Mouse (Mus musculus) liver, postnatal 0 days (tissue): ENCODE results near the gene Tbc1d23. TPM values are rescaled to one million over a fixed set of nuclear protein-coding genes. Genes with fewer than 3 reads are reported as not detected.
"Not testable (repeated sequence)": the region's sequence is repeated elsewhere in the genome, so short reads cannot be mapped to it uniquely, and the experiment has no call there.

ENCODE experiments used
- ATAC-seq: fragments of 200-750 bp; cut with Nextera tagmentation; 2 replicates; pipeline ENCODE4 v1.8.0; 2017; ENCODE audit warnings: mild to moderate bottlenecking, moderate library complexity
- DNase-seq: peaks from one replicate; pipeline ENCODE4 v3.0.0-alpha.2; 2016
- H3K27ac ChIP-seq: fragments of 300-500 bp; sonication (generic); 2 replicates; pipeline ENCODE4 v1.5.1; 2014; ENCODE audit warnings: antibody characterized with exemption, moderate library complexity, mild to moderate bottlenecking, low read depth
- H3K27me3 ChIP-seq: fragments of 300-500 bp; sonication (generic); 2 replicates; pipeline ENCODE4 v1.6.1; 2014; ENCODE audit warnings: low read length, control low read depth, mixed read lengths; ENCODE audit not compliant: insufficient read depth
- H3K36me3 ChIP-seq: fragments of 300-500 bp; sonication (generic); replicated peaks from 2 replicates; pipeline ENCODE4 v1.6.1; 2014; ENCODE audit warnings: mild to moderate bottlenecking, control low read depth, low read length, moderate library complexity, mixed read lengths; ENCODE audit not compliant: insufficient read depth
- H3K4me1 ChIP-seq: fragments of 300-500 bp; sonication (generic); 2 replicates; pipeline ENCODE4 v1.6.1; 2014; ENCODE audit warnings: antibody characterized with exemption, mild to moderate bottlenecking, control low read depth; ENCODE audit not compliant: insufficient read depth
- H3K4me2 ChIP-seq: fragments of 300-500 bp; sonication (generic); 2 replicates; pipeline ENCODE4 v1.6.1; 2014; ENCODE audit warnings: low read depth, mild to moderate bottlenecking, low read length, moderate library complexity, mixed read lengths
- H3K4me3 ChIP-seq: fragments of 300-500 bp; sonication (generic); 2 replicates; pipeline ENCODE4 v1.5.1; 2014; ENCODE audit warnings: low read depth, low read length
- H3K9ac ChIP-seq: fragments of 300-500 bp; sonication (generic); replicated peaks from 2 replicates; pipeline ENCODE4 v1.6.1; 2014; ENCODE audit warnings: mild to moderate bottlenecking, moderate library complexity
- H3K9me3 ChIP-seq: fragments of 300-500 bp; sonication (generic); 2 replicates; pipeline ENCODE4 v1.6.1; 2016; ENCODE audit warnings: mild to moderate bottlenecking, control low read depth, low read length, mixed read lengths
- CTCF ChIP-seq: sonication (generic); IDR thresholded peaks from 2 replicates; pipeline ENCODE4 v1.5.1; 2016; ENCODE audit warnings: antibody characterized with exemption, low read depth
- EP300 ChIP-seq: IDR thresholded peaks from 2 replicates; pipeline ENCODE4 v1.6.1; 2016; ENCODE audit warnings: antibody characterized with exemption, low read depth, mild to moderate bottlenecking
- WGBS: fragments of 180-500 bp; shearing (Covaris S2); extraction: QIAGEN DNeasy Blood & Tissue Kit; methylation state at CpG from one replicate; pipeline ENCODE4 v1.1.7; 2014; ENCODE audit not compliant: insufficient replicate concordance; 5-methylcytosine and 5-hydroxymethylcytosine counted together
- polyA plus RNA-seq: library from polyadenylated mRNA; unstranded; fragments of >200 nt; fragmentation: Nextera tagmentation; extraction: Ambion mirVana; gene quantifications from 2 replicates; pipeline ENCODE4 v1.2.1, GENCODE M21; 2015

Gene Tbc1d23
- polyA plus RNA-seq, 1 experiment from 2014 or later: 6.4 TPM

- H3K27ac ChIP-seq: peak overlapping the region; percentile 31; the same call in 1 of the 2 replicates
- WGBS: 37% methylated on average over 3 of the region's 3 CpGs
- TF ChIP-seq EP300: no peak
- no peak overlapping the region for H3K4me3 ChIP-seq
- H3K9me3 ChIP-seq: peaks cover 3% of the 10 kb centered on the region; the same call in 1 of the 2 replicates
- H3K4me1 ChIP-seq: no peaks in the 10 kb centered on the region
- H3K4me2 ChIP-seq: no peak overlapping the region; the same call in 1 of the 2 replicates
- peak; percentile 37 for DNase-seq
- no peak overlapping the region for H3K9ac ChIP-seq
- no peaks in the 10 kb centered on the region for H3K36me3 ChIP-seq
- peak; percentile 72 for ATAC-seq
- no peaks in the 10 kb centered on the region for H3K27me3 ChIP-seq
Observed at GRCm38 (mm10) chr16:57246596-57246995, 15.3 kb upstream of the Tbc1d23 start.

GRCm38 (mm10) chr16:57243858-57244248, 12.5 kb upstream of the Tbc1d23 start:
- Histone ChIP-seq H3K27ac (no peak overlapping the region), H3K4me3 (no peak overlapping the region), H3K4me1 (no peaks in the 10 kb centered on the region), H3K9me3 (no peaks in the 10 kb centered on the region), H3K9ac (no peak overlapping the region), H3K27me3 (no peaks in the 10 kb centered on the region), H3K36me3 (no peaks in the 10 kb centered on the region), H3K4me2 (no peak overlapping the region)
- peak; percentile 76 for DNase-seq
- WGBS: 11% methylated on average over 6 of the region's 6 CpGs
- 0 out of 2 replicates have a peak, but pooled peaks have one; percentile 33 for ATAC-seq
- no peak for TF ChIP-seq EP300
- TF ChIP-seq CTCF: peak; percentile 89

DNA sequence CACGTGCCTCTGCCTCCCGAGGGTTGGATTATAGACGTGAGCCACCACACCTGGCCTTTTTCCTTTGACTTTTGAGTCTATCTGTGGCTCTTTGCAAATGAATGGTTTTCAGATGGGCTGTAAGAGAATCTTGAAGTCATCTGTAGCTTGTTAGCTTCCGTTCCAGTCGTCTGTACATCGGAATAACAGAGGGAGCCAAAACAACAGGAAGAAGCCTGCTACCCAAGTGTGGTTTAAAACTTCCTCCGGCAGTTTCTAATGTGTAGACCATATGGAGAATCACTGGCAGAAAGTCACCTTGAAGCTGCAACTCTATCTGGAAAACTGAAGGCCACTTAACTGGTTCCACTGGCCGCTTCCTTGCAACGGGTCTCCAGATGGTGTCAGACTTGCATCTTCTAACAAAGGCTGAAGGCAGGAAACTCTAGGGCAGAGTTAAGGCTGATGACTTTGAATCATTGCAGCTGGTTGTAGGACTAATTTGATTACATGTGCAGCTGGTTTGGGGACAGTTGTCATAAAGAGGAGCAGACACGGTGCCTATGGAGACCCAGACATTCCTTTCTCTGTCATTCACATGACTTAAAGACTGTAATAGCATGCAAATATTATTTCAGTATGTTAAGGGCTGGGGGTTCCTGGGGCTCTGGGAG, 12.0 kb upstream of the Tbc1d23 start:
- no peak overlapping the region for H3K9ac ChIP-seq
- WGBS: 29% methylated on average over 10 of the region's 10 CpGs
- DNase-seq (no peak), ATAC-seq (no peak)
- H3K4me2 ChIP-seq: no peak overlapping the region
- H3K36me3 ChIP-seq: no peaks in the 10 kb centered on the region
- no peak overlapping the region for H3K4me3 ChIP-seq
- H3K4me1 ChIP-seq: no peaks in the 10 kb centered on the region
- H3K27ac ChIP-seq: no peak overlapping the region
- H3K27me3 ChIP-seq: no peaks in the 10 kb centered on the region
- TF ChIP-seq EP300 (no peak), CTCF (peak; percentile 37)
- no peaks in the 10 kb centered on the region for H3K9me3 ChIP-seq

GRCm38 (mm10) chr16:57242857-57243204, 11.5 kb upstream of the Tbc1d23 start:
- Histone ChIP-seq H3K4me1 (no peaks in the 10 kb centered on the region), H3K9ac (no peak overlapping the region), H3K27me3 (no peaks in the 10 kb centered on the region), H3K4me3 (no peak overlapping the region), H3K27ac (no peak overlapping the region), H3K4me2 (no peak overlapping the region), H3K36me3 (no peaks in the 10 kb centered on the region), H3K9me3 (no peaks in the 10 kb centered on the region)
- ATAC-seq (no peak), DNase-seq (no peak)
- TF ChIP-seq EP300: no peak
- TF ChIP-seq CTCF: no peak
- 75% methylated on average over 5 of the region's 5 CpGs for WGBS

DNA sequence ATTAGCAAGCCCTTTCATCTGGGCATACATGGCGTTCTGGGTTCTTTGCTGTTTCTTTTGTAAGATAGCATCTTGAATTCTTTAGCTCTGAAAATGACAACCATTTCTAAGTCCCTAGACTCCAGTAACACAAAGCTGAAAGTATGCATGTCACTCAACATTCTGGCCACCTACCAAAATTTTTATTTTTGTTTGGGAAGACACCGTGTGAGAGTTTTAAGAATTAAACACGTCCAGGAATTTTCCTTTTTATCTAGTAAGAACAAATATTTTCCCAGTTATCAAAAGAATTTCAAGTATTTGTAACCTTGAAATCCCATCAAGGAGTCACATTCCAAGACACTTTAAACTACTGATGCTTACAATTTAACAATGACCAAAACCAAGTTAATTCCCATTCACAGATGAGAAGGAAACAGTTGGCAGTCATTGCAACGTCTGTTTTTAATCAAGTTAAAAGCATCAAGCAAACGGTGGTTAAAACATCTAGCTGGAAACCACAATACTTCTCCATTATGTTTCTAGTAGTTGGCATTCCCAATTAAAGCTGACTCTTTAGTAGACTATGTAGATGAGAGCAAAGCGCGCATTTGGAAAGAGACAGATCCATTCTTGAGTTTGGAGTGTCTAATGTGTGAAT, 4.7 kb upstream of the Tbc1d23 start:
- no peak overlapping the region for H3K9ac ChIP-seq
- ATAC-seq: no peak
- no peak overlapping the region for H3K4me3 ChIP-seq
- no peak overlapping the region for H3K27ac ChIP-seq
- no peak for TF ChIP-seq CTCF
- TF ChIP-seq EP300: no peak
- H3K36me3 ChIP-seq: no peaks in the 10 kb centered on the region
- no peak overlapping the region for H3K4me2 ChIP-seq
- no peak for DNase-seq
- no peaks in the 10 kb centered on the region for H3K9me3 ChIP-seq
- H3K27me3 ChIP-seq: no peaks in the 10 kb centered on the region
- WGBS: 57% methylated on average over 7 of the region's 7 CpGs
- H3K4me1 ChIP-seq: no peaks in the 10 kb centered on the region

DNA sequence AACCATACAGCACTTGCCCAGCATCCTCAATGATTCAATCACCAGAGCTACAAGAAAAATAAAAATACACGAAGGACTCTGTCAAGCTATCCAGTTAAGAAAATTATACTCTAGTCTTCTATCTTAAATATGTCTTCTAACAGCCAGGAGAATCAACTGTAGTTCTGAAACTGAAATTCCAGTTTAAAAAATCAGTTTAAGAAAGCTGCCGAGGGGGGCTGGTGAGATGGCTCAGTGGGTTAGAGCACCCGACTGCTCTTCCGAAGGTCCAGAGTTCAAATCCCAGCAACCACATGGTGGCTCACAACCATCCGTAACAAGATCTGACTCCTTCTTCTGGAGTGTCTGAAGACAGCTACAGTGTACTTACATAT, 620 bp upstream of the Tbc1d23 start:
- not testable (repeated sequence) for H3K9me3 ChIP-seq, ATAC-seq, H3K27ac ChIP-seq, H3K36me3 ChIP-seq, DNase-seq, H3K27me3 ChIP-seq, H3K9ac ChIP-seq
- H3K4me3 ChIP-seq: peak overlapping the region; percentile 93; the same call in 1 of the 2 replicates
- H3K4me1 ChIP-seq: peaks cover 10% of the 10 kb centered on the region
- peak overlapping the region; percentile 85 for H3K4me2 ChIP-seq
- WGBS: 68% methylated on average over 4 of the region's 5 CpGs
